In the genomic region with DNA sequence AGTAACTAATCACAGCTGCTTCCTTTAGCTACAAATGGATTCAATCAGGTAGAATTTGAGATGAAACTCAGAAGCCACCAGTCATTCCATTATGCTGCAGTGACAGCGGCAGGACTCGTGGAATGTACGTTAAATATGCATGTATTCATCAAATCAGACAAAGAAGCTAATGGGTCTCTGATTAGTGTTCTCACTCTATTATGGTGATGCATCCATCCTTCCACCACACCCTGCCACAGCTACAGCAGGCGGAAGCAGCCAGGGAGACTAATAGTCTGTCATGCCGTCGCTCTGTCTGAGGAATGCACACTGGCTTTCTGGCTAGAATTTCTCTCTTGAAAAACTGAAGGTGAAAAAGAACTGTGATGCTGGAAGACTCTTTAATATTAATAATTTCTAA, we compare ENCODE assay signal across 13 mouse cellular contexts. TPM values are rescaled to one million over a fixed set of nuclear protein-coding genes. Genes with fewer than 3 reads are reported as not detected.
"Had no signal": no experiment of that assay in that cellular context is flagged by ENCODE, and none has a peak within 500 bp of the region (broad histone marks: within the 10 kb centered on the region; RNA-seq: fewer than 3 reads in every experiment).

No protein-coding gene starts in this region.

- H3K4me3 ChIP-seq: kidney, embryonic 15.5 days; limb, embryonic 13.5 days; midbrain, embryonic 13.5 days had no signal

- DNase-seq: kidney, postnatal 14 days; layer of hippocampus, adult 9-11 months; layer of hippocampus, postnatal 36 days; left cerebral cortex, postnatal 4 days; lung, adult 18-20 months; right cerebral cortex, adult 18-20 months; right cerebral cortex, postnatal 25 days; thymus, postnatal 36 days had no signal

- H3K27ac ChIP-seq: kidney, embryonic 15.5 days; limb, embryonic 13.5 days; liver, embryonic 14.5 days; midbrain, embryonic 13.5 days had no signal

- H3K4me2 ChIP-seq: kidney, embryonic 15.5 days; limb, embryonic 13.5 days; midbrain, embryonic 13.5 days had no signal

- H3K9me3 ChIP-seq: kidney, embryonic 15.5 days; limb, embryonic 13.5 days; midbrain, embryonic 13.5 days had no signal

- ATAC-seq: midbrain, embryonic 13.5 days had no signal

- H3K9ac ChIP-seq: kidney, embryonic 15.5 days; limb, embryonic 13.5 days; liver, embryonic 14.5 days; midbrain, embryonic 13.5 days had no signal

- H3K4me1 ChIP-seq: kidney, embryonic 15.5 days; midbrain, embryonic 13.5 days had no signal

- H3K27me3 ChIP-seq: kidney, embryonic 15.5 days; limb, embryonic 13.5 days; midbrain, embryonic 13.5 days had no signal

RNA-seq across cellular contexts. Expression of gene Acot12, which starts 54.7 kb away (rescaled TPM):
- polyA plus RNA-seq: kidney, embryonic 15.5 days; limb, embryonic 13.5 days; lung, embryonic 16.5 days; midbrain, embryonic 13.5 days had no signal
